Mouse (Mus musculus) neural tube, embryonic 12.5 days (tissue): Measurements from ENCODE around the gene Nuak1. TPM values are rescaled to one million over a fixed set of nuclear protein-coding genes. Genes with fewer than 3 reads are reported as not detected.

Experiments
- ATAC-seq: fragments of 200-750 bp; cut with Nextera tagmentation; 2 replicates; pipeline ENCODE4 v1.8.0; 2017; ENCODE audit warnings: low read depth, mild to moderate bottlenecking, moderate TSS enrichment, moderate library complexity; ENCODE audit not compliant: low FRiP score
- H3K27ac ChIP-seq: fragments of 300-500 bp; sonication (generic); 2 replicates; pipeline ENCODE4 v1.5.1; 2016
- H3K27me3 ChIP-seq: fragments of 300-500 bp; sonication (generic); replicated peaks from 2 replicates; pipeline ENCODE4 v1.6.1; 2016; ENCODE audit warnings: mild to moderate bottlenecking
- H3K36me3 ChIP-seq: fragments of 300-500 bp; sonication (generic); 2 replicates; pipeline ENCODE4 v1.6.1; 2016; ENCODE audit warnings: mild to moderate bottlenecking
- H3K4me1 ChIP-seq: fragments of 300-500 bp; sonication (generic); 2 replicates; pipeline ENCODE4 v1.6.1; 2016
- H3K4me2 ChIP-seq: fragments of 300-500 bp; sonication (generic); replicated peaks from 2 replicates; pipeline ENCODE4 v1.6.1; 2016; ENCODE audit warnings: mild to moderate bottlenecking
- H3K4me3 ChIP-seq: fragments of 300-500 bp; sonication (generic); 2 replicates; pipeline ENCODE4 v1.5.1; 2016
- H3K9ac ChIP-seq: fragments of 300-500 bp; sonication (generic); 2 replicates; pipeline ENCODE4 v1.6.1; 2016; ENCODE audit warnings: mild to moderate bottlenecking
- H3K9me3 ChIP-seq: fragments of 300-500 bp; sonication (generic); 2 replicates; pipeline ENCODE4 v1.6.1; 2016; ENCODE audit warnings: mild to moderate bottlenecking
- WGBS: fragments of 180-500 bp; shearing (Covaris S2); methylation state at CpG from one replicate; pipeline ENCODE4 v1.1.7; 2016; 5-methylcytosine and 5-hydroxymethylcytosine counted together
- polyA plus RNA-seq: library from polyadenylated mRNA; unstranded; fragments of >200 nt; fragmentation: Nextera tagmentation; extraction: Ambion mirVana; gene quantifications from 2 replicates; pipeline ENCODE4 v1.2.1, GENCODE M21; 2016

The Nuak1 gene
- polyA plus RNA-seq, 1 experiment from 2014 or later = 4.8 TPM

- WGBS = 90% methylated on average over 4 of the region's 4 CpGs
- H3K4me1 ChIP-seq = peaks cover 20% of the 10 kb centered on the region
- no peaks in the 10 kb centered on the region for H3K9me3 ChIP-seq
- no peak overlapping the region for H3K27ac ChIP-seq
- H3K4me3 ChIP-seq = no peak overlapping the region
- H3K27me3 ChIP-seq = no peaks in the 10 kb centered on the region
- no peak overlapping the region for H3K9ac ChIP-seq
- no peak overlapping the region for H3K4me2 ChIP-seq
- no peak for ATAC-seq
- no peaks in the 10 kb centered on the region for H3K36me3 ChIP-seq
Measured at GRCm38 (mm10) chr10:84397276-84397675, 43.1 kb downstream of the Nuak1 start.

GRCm38 (mm10) chr10:84395885-84396659, 44.3 kb downstream of the Nuak1 start:
- Histone ChIP-seq H3K36me3 (peaks cover 3% of the 10 kb centered on the region; the same call in 1 of the 2 replicates), H3K4me2 (no peak overlapping the region), H3K9ac (no peak overlapping the region), H3K4me1 (peaks cover 13% of the 10 kb centered on the region), H3K9me3 (no peaks in the 10 kb centered on the region), H3K27ac (no peak overlapping the region), H3K4me3 (no peak overlapping the region), H3K27me3 (no peaks in the 10 kb centered on the region)
- whole genome bisulfite sequencing = 93% methylated on average over 8 of the region's 8 CpGs
- ATAC-seq = no peak

- peaks cover 7% of the 10 kb centered on the region; the same call in 1 of the 2 replicates for H3K36me3 ChIP-seq
- no peak overlapping the region for H3K4me2 ChIP-seq
- H3K4me1 ChIP-seq = peaks cover 12% of the 10 kb centered on the region
Measured at GRCm38 (mm10) chr10:84395259-84395658, 45.1 kb downstream of the Nuak1 start.

GRCm38 (mm10) chr10:84393881-84394280, 46.5 kb downstream of the Nuak1 start:
- H3K4me2 ChIP-seq = no peak overlapping the region
- WGBS = 87% methylated on average over 12 of the region's 12 CpGs
- ATAC-seq = no peak
- H3K9me3 ChIP-seq = no peaks in the 10 kb centered on the region
- no peak overlapping the region for H3K9ac ChIP-seq
- H3K36me3 ChIP-seq = peaks cover 7% of the 10 kb centered on the region; the same call in 1 of the 2 replicates
- H3K4me1 ChIP-seq = peaks cover 21% of the 10 kb centered on the region
- H3K27me3 ChIP-seq = no peaks in the 10 kb centered on the region
- no peak overlapping the region for H3K4me3 ChIP-seq
- H3K27ac ChIP-seq = no peak overlapping the region

More at GRCm38 (mm10) chr10:84395259-84395658, 45.1 kb downstream of the Nuak1 start:
- Histone ChIP-seq H3K4me3 (no peak overlapping the region), H3K9me3 (no peaks in the 10 kb centered on the region), H3K9ac (no peak overlapping the region), H3K27ac (no peak overlapping the region), H3K27me3 (no peaks in the 10 kb centered on the region)
- ATAC-seq = no peak
- WGBS = 85% methylated on average over 5 of the region's 5 CpGs

- Histone ChIP-seq H3K9me3 (no peaks in the 10 kb centered on the region), H3K4me2 (no peak overlapping the region), H3K9ac (no peak overlapping the region), H3K4me3 (no peak overlapping the region), H3K27ac (no peak overlapping the region), H3K4me1 (peaks cover 26% of the 10 kb centered on the region), H3K36me3 (peaks cover 7% of the 10 kb centered on the region; the same call in 1 of the 2 replicates), H3K27me3 (no peaks in the 10 kb centered on the region)
- 83% methylated on average over 9 of the region's 9 CpGs for WGBS
- ATAC-seq = no peak
Measured at GRCm38 (mm10) chr10:84393405-84393804, 47.0 kb downstream of the Nuak1 start.

- peak overlapping the region; percentile 31; the same call in 1 of the 2 replicates for H3K4me2 ChIP-seq
- ATAC-seq = 0 out of 2 replicates have a peak, but pooled peaks have one; percentile 3
Measured at GRCm38 (mm10) chr10:84392723-84393081, 47.7 kb downstream of the Nuak1 start.

GRCm38 (mm10) chr10:84392027-84392722, 48.2 kb downstream of the Nuak1 start:
- Histone ChIP-seq H3K4me3 (no peak overlapping the region), H3K27me3 (no peaks in the 10 kb centered on the region), H3K9me3 (no peaks in the 10 kb centered on the region), H3K9ac (no peak overlapping the region), H3K4me2 (peak overlapping the region; percentile 31; the same call in 1 of the 2 replicates), H3K36me3 (peaks cover 7% of the 10 kb centered on the region; the same call in 1 of the 2 replicates), H3K27ac (0 out of 2 replicates have a peak overlapping the region, but pooled peaks have one; percentile 21), H3K4me1 (peaks cover 38% of the 10 kb centered on the region)
- ATAC-seq = 0 out of 2 replicates have a peak, but pooled peaks have one; percentile 11
- 22% methylated on average over 14 of the region's 14 CpGs for WGBS

More at GRCm38 (mm10) chr10:84392723-84393081, 47.7 kb downstream of the Nuak1 start:
- no peak overlapping the region for H3K4me3 ChIP-seq
- no peaks in the 10 kb centered on the region for H3K9me3 ChIP-seq
- H3K36me3 ChIP-seq = peaks cover 7% of the 10 kb centered on the region; the same call in 1 of the 2 replicates
- 61% methylated on average over 3 of the region's 3 CpGs for WGBS
- 0 out of 2 replicates have a peak overlapping the region, but pooled peaks have one; percentile 42 for H3K27ac ChIP-seq
- no peaks in the 10 kb centered on the region for H3K27me3 ChIP-seq
- no peak overlapping the region for H3K9ac ChIP-seq
- H3K4me1 ChIP-seq = peaks cover 33% of the 10 kb centered on the region

GRCm38 (mm10) chr10:84389707-84390106, 50.7 kb downstream of the Nuak1 start:
- ATAC-seq = no peak
- no peak overlapping the region for H3K4me2 ChIP-seq
- WGBS = 59% methylated on average over 5 of the region's 5 CpGs

GRCm38 (mm10) chr10:84388357-84389141, 51.8 kb downstream of the Nuak1 start:
- 0 out of 2 replicates have a peak overlapping the region, but pooled peaks have one; percentile 6 for H3K4me2 ChIP-seq
- H3K36me3 ChIP-seq = peaks cover 7% of the 10 kb centered on the region; the same call in 1 of the 2 replicates
- H3K4me3 ChIP-seq = no peak overlapping the region
- H3K27ac ChIP-seq = no peak overlapping the region
- H3K9me3 ChIP-seq = no peaks in the 10 kb centered on the region
- 48% methylated on average over 22 of the region's 22 CpGs for WGBS
- H3K9ac ChIP-seq = no peak overlapping the region
- peaks cover 63% of the 10 kb centered on the region for H3K4me1 ChIP-seq
- no peak for ATAC-seq
- H3K27me3 ChIP-seq = no peaks in the 10 kb centered on the region

More at GRCm38 (mm10) chr10:84389707-84390106, 50.7 kb downstream of the Nuak1 start:
- Histone ChIP-seq H3K9ac (no peak overlapping the region), H3K4me3 (no peak overlapping the region), H3K27ac (no peak overlapping the region), H3K36me3 (peaks cover 7% of the 10 kb centered on the region; the same call in 1 of the 2 replicates), H3K4me1 (peaks cover 58% of the 10 kb centered on the region), H3K27me3 (no peaks in the 10 kb centered on the region), H3K9me3 (no peaks in the 10 kb centered on the region)

- H3K4me2 ChIP-seq = no peak overlapping the region
- no peaks in the 10 kb centered on the region for H3K9me3 ChIP-seq
- peaks cover 7% of the 10 kb centered on the region; the same call in 1 of the 2 replicates for H3K36me3 ChIP-seq
- no peak overlapping the region for H3K4me3 ChIP-seq
- no peak for ATAC-seq
- no peak overlapping the region for H3K9ac ChIP-seq
- no peaks in the 10 kb centered on the region for H3K27me3 ChIP-seq
- 36% methylated on average over 4 of the region's 4 CpGs for WGBS
- peaks cover 65% of the 10 kb centered on the region for H3K4me1 ChIP-seq
- no peak overlapping the region for H3K27ac ChIP-seq
Measured at GRCm38 (mm10) chr10:84387338-84387737, 53.1 kb downstream of the Nuak1 start.

GRCm38 (mm10) chr10:84386625-84387242, 53.7 kb downstream of the Nuak1 start:
- Histone ChIP-seq H3K9me3 (no peaks in the 10 kb centered on the region), H3K4me1 (peaks cover 60% of the 10 kb centered on the region), H3K27me3 (no peaks in the 10 kb centered on the region), H3K4me3 (no peak overlapping the region), H3K9ac (no peak overlapping the region), H3K27ac (no peak overlapping the region), H3K36me3 (peaks cover 7% of the 10 kb centered on the region; the same call in 1 of the 2 replicates), H3K4me2 (no peak overlapping the region)
- WGBS = 44% methylated on average over 13 of the region's 13 CpGs
- ATAC-seq = no peak
